Mouse (Mus musculus) megakaryocyte progenitor cell, adult 5-6 weeks (primary cell): ENCODE data around the gene Vwf. TPM values are rescaled to one million over a fixed set of nuclear protein-coding genes. Genes with fewer than 3 reads are reported as not detected.

ENCODE experiments used
- ATAC-seq: replicated peaks from 2 replicates; pipeline ENCODE4 v1.8.0; 2016; ENCODE audit warnings: mild to moderate bottlenecking, moderate TSS enrichment, inconsistent platforms; ENCODE audit not compliant: poor library complexity
- total RNA-seq, 2 experiments: library from RNA; stranded (forward) in 1 of 2; stranded (reverse) in 1 of 2; fragments of 157-497, 149-512 nt in 1 of 2; fragments of 200-1000 nt in 1 of 2; gene quantifications; 2 replicates each; pipeline versions ENCODE4 v1.2.3 to v1.2.4; 2015 to 2017

Gene Vwf
- total RNA-seq, 2 experiments from 2014 or later: 0.08 to 2.4 TPM

DNA sequence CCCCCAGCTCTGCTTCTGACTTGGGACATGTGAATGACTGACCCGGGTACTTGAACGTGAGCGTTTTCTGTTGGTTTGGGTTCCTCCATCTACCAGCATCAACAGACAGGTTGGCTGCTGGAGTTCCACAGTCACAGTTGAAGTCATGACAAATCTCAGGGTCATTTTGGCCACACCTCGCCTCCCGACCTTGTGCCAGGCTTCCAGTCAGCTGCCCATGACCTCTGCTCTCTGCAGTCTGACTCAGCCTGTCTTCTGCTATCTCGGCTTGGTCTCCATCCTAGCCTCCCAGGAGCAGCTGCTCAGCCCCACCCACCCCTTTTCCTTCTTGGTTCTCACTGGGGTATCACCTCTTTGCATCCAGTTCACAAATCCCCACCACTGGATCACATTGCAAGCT lies 182.9 kb downstream of the Vwf start:
- ATAC-seq: no peak

DNA sequence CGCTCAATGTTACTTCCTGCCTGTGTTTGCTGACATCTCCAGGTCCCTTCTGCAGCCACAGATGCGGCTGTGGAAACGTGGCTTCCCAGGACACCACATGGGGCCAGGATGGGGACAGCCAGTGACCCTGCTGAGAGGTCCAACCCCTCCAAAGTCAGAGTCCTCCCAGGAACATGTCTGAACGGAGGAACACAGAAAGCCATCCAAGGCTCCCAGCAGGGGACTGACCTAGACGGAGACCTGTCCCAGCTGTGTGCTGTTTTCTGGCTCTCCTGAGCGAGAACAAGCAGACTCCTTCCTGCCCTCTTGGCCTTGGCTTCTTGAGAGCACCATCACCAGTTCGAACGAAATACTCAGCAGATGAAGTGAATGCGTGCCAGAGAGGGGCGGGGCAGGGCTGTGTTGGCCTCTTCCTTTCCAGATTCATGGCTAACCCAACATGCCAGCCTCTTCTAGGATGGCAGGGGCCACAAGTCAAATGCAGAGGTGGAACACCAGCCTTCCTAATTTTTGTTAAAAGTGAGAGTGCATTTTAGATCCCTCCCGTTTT lies 183.5 kb downstream of the Vwf start:
- ATAC-seq: no peak

Other genes with a start within 250 kb of the Vwf start
- gene Ltbr, start 232.9 kb upstream of the Vwf start, total RNA-seq (2015): 17.5 and 18.7 TPM in 2 replicates
- gene Ltbr, start 232.9 kb upstream of the Vwf start, total RNA-seq (2017): 28.2 and 43.7 TPM in 2 replicates
- 21.8 and 22.9 TPM in 2 replicates for gene Scnn1a, start 226.1 kb upstream of the Vwf start, total RNA-seq (2015)
- 0.75 and 1.7 TPM in 2 replicates for gene Scnn1a, start 226.1 kb upstream of the Vwf start, total RNA-seq (2017)
- gene Tnfrsf1a, start 197.4 kb upstream of the Vwf start, total RNA-seq (2015): 56.9 and 61.8 TPM in 2 replicates
- 56.6 and 57.1 TPM in 2 replicates for gene Tnfrsf1a, start 197.4 kb upstream of the Vwf start, total RNA-seq (2017)
- not detected in 2 replicates for gene Plekhg6, start 166.0 kb upstream of the Vwf start, total RNA-seq (2015)
- not detected in 2 replicates for gene Plekhg6, start 166.0 kb upstream of the Vwf start, total RNA-seq (2017)
- 41.0 and 50.9 TPM in 2 replicates for gene Cd9, start 52.0 kb upstream of the Vwf start, total RNA-seq (2015)
- gene Cd9, start 52.0 kb upstream of the Vwf start, total RNA-seq (2017): 31.0 and 38.7 TPM in 2 replicates
- gene Ano2, start 143.6 kb downstream of the Vwf start, total RNA-seq (2015): not detected in 2 replicates
- gene Ano2, start 143.6 kb downstream of the Vwf start, total RNA-seq (2017): not detected in 2 replicates